Mouse (Mus musculus): ENCODE measurements around the gene Mxi1.
"Not testable (repeated sequence)": the region's sequence is repeated elsewhere in the genome, so short reads cannot be mapped to it uniquely, and the experiment has no call there.

The Mxi1 gene

GRCm38 (mm10) chr19:53395805-53396204, 85.5 kb downstream of the Mxi1 start:
- DNase-seq (ENCODE audit: extremely low spot score, low spot score): not testable (repeated sequence)

- DNase-seq (ENCODE audit: extremely low spot score, low spot score): no peak
These were observed 87.3 kb downstream of the Mxi1 start for GRCm38 (mm10) chr19:53397451-53398233.

DNA sequence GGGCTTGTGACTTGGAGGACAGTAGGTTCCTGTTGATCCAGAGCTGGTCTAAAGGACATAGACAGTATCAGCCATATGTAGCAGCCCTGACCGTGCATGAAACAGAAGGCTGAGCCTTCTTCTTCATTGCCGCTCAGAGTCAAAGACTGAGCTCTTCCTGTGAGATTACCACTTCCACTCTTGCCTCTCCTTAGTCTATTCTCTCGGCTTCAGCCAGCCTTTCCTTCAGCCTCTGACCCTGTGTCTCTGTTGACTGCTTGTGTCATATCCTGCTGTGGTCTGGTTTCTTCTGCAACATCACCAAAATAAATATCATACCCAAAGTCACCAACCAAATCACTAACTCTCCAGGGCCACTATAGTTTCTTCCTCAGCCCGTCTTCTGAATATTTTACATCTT, 88.9 kb downstream of the Mxi1 start:
- no peak for DNase-seq (ENCODE audit: extremely low spot score, low spot score)

DNA sequence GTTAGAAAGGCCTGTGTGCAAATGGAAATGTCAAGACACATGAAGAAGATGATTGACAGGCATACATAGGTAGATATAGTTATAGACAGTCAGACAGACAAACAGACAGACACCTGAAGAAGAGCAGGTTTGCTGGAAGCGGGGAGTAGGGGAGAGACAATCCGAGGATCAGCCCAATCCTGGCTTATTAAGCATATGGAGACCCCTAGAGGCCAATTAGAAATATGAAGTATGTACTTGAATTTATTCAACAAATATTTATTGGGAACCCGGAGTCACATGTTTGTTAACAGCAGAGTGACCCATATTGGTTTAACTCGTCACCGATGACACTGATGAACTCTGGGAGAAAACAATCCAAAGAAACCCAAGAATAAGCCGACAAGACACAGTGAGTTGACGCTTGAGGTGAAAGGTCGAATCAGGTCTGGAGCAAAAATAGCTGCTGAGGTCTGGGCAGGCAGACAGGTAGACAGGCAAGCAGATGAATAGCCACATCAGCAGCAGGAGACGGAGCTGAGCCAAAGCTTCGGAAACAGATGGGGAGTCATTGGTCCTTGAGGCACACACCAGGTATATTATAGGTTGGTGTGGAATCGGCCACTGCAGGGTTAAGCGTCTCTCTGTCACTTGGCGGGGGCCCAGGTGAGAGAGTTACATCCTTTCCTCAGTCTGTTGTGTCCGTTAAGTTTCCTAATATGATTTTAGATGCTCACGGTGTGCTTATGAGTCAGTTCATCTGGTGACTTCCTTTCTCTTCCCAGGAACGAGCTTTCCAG, 90.2 kb downstream of the Mxi1 start:
- DNase-seq (ENCODE audit: extremely low spot score, low spot score): no peak

DNA sequence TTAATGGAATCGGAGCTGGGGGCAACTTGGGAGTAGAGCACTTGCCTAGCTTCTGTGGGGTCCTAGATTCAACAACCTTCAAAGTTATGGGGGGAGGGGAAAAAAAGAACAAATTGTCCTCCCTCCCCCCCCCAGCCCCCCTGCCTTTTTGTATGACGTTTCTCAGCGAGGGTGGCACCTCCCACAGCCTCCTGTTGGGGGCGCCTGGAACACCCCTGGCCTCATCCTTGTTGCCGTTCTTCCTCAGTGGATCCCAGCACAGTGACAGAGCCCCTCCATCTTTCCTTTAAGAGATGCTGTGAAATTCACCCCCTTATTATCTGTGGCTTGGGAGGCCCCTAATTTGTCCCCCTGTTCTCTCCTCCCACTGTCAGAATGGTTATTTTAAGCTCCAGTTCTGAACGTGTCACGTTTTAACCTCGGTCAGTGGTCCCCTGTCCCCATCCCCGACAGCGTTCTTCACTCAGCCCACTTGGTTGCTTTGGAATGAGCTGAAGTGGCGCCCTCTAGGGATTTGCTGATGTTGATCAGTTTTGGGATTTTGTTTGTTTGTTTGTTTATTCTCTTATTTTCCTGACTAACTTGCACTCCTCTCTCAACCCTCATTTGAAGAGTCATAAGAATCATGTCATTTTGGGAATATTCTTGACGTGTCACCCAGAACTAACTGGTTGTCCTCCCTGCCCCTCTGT, 92.6 kb downstream of the Mxi1 start:
- DNase-seq (ENCODE audit: extremely low spot score, low spot score): no peak

- DNase-seq (ENCODE audit: extremely low spot score, low spot score): no peak
These were observed 94.0 kb downstream of the Mxi1 start for GRCm38 (mm10) chr19:53404219-53404836.

GRCm38 (mm10) chr19:53404837-53405356, 94.6 kb downstream of the Mxi1 start:
- no peak for DNase-seq (ENCODE audit: extremely low spot score, low spot score)

GRCm38 (mm10) chr19:53405810-53406209, 95.5 kb downstream of the Mxi1 start:
- DNase-seq (ENCODE audit: extremely low spot score, low spot score): no peak

- DNase-seq (ENCODE audit: extremely low spot score, low spot score): no peak
These were observed 97.0 kb downstream of the Mxi1 start for GRCm38 (mm10) chr19:53407350-53407749.

- no peak for DNase-seq (ENCODE audit: extremely low spot score, low spot score)
These were observed 98.1 kb downstream of the Mxi1 start for GRCm38 (mm10) chr19:53408398-53408797.

GRCm38 (mm10) chr19:53409663-53410307, 99.5 kb downstream of the Mxi1 start:
- no peak for DNase-seq (ENCODE audit: extremely low spot score, low spot score)

- peak; percentile 42 for DNase-seq (ENCODE audit: extremely low spot score, low spot score)
These were observed 102.0 kb downstream of the Mxi1 start for GRCm38 (mm10) chr19:53412149-53412848.

DNA sequence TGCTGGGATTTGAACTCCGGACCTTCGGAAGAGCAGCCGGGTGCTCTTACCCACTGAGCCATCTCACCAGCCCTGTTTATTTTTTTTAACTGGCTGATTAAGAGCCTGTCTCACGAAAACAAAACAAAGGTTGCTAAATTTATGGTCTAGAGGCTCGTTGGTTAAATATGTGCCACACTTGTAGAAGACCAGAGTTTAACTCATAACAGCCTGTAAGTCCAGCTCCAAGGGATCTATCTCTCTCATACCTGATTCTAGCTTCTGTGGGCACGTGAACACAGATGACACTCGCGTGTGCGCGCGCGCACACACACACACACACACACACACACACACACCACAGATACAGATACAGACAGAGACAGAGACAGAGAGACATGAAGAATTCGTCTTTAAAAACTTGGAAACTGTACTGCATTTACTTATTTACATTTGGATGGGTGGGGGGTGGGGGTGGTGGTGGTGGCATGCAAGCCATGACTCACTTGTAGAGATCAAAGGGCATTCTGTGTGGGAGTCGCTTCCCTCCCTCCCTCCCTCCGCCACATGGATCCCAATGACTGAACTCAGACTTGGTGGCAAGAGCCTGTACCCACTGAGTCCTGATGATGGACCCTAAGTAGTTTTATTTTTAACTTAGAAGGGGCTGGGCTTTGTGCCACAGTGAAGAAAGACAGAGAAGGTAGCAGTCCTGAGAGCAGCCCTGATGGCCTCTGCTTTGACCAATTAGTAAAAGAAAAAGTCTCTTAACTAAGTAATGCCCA, 103.5 kb downstream of the Mxi1 start:
- DNase-seq (ENCODE audit: extremely low spot score, low spot score): no peak

GRCm38 (mm10) chr19:53414650-53415049, 104.3 kb downstream of the Mxi1 start:
- DNase-seq (ENCODE audit: extremely low spot score, low spot score): no peak

DNA sequence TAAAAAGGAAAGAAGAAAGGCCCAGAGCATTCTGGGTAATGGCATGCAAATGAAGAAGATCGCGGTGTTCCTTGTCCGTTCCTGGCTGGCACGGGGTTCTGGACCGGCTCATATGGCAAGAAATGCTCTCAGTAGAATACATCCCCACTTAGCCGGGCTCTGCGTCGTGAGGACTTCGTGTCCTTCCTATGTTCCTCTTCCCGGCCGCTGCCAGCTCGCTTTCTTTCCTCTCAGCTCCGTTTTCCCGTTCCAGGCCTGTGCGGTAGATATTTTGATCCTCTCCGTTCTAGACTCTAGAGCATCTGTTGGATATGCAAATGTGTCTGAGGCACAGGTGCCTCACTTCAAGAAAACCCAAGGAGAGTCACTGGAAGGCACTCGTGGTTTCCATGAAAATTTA, 104.9 kb downstream of the Mxi1 start:
- no peak for DNase-seq (ENCODE audit: extremely low spot score, low spot score)

DNA sequence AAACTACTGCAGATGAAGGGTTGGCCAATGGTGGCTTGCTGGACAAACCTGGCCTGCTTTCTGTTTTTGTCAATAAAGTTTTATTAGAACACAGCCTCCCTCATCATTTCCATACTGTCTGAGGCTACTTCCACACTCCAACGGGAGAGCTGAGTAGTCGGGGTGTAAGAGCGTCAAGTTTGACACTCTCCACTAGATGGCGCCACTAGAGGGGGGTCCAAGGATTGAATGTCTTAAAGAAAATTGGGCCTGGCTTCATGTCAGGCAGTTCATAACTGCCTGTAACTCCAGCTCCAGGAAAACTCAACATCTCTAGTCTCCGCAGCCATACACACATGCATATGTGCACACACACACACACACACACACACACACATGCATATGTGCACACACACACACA, 109.5 kb downstream of the Mxi1 start:
- peak; percentile 56 for DNase-seq (ENCODE audit: extremely low spot score, low spot score)

DNA sequence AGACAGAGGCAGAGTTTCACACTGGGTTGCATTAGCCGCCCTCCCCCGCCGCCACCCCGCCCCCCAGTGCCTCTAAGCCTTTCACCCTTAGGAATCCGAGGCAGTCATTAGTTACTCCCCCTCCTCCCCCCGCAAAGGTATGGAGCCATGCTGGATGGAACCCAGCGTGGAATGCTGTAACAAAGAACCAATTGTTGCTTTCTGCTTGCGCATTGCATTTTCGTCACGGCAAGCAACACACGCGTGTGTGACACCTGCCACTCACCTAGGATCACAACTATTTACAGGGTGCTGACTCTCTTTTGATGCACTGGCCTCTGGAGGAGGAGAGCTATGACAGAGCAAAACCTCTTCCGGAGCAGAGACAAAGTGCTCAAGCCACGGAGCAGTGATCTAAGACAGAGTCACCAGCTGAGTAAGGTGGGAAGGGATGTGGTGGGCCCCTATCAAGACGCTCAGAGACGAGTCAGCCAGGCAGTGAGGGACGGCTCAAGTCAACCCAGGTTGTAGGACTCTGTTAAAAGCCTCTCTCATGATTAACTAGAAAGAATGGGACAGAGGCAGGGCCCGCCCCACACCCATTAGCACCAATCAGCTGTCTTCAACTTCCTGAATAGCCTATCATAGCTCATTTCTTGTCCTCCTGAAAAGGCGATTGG, 110.7 kb downstream of the Mxi1 start:
- DNase-seq (ENCODE audit: extremely low spot score, low spot score): peak; percentile 69

DNA sequence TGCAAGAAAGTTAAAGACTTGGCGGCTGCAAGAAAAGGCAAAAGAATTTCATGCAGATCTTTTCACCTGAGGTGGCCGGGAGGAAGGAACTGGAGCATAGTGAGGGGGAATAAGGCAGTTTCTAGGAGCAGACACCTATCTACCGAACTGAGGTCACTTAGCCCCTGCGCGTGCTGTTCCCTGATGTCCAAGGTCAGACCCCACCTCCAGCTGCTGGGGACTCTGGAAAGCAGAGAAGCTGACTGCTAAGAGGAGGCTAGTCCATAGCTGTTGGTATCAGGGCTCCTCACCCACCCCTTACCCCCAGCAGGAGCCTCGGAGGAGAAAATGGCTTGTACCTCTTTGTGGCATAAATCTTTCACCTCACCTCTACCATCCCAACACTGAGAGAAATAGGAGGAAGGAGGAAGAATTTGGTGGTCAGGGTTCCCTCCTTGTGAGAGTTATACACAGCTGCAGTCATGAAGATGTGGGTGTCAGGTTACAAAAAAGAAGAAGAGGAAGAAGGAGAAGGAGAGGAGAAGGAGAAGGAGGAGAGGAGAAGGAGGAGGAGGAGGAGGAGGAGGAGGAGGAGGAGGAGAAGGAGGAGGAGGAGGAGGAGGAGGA, 111.4 kb downstream of the Mxi1 start:
- DNase-seq (ENCODE audit: extremely low spot score, low spot score): no peak
